Mouse (Mus musculus) adrenal gland, postnatal 36 days (tissue): Measurements from ENCODE around the gene Trp53rkb. TPM values are rescaled to one million over a fixed set of nuclear protein-coding genes. Genes with fewer than 3 reads are reported as not detected.

Source experiments
- DNase-seq, 2 experiments: peaks; one replicate each; pipeline ENCODE4 v3.0.0; 2021; ENCODE audit warnings: mixed read lengths in 1 of 2
- total RNA-seq, 2 experiments: library from RNA; stranded (reverse); gene quantifications; 2 replicates each; pipeline ENCODE4 v1.2.3; 2021

Trp53rkb gene
- total RNA-seq, 2 experiments from 2014 or later: 3.5 to 4.3 TPM

DNA sequence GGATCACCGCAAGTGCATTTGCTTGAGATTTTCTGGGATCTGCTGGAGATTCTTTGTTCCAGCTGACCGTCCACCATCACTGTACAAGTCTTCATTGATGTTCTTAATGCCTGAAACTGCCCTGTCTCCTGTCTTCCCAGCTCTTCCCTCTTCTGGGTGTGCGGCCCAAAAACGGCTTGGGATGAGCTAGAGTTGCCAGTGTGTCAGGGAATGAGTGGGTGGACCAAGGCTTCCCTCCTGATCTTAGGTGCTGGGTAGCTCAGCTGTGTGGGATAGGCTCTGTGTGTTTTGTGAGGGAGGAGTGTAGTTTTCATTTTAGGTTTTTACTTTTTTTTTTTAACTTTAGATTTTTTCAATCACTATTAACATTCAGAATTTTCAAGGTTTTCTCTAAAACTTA lies 42.5 kb downstream of the Trp53rkb start:
- no peak for DNase-seq

DNA sequence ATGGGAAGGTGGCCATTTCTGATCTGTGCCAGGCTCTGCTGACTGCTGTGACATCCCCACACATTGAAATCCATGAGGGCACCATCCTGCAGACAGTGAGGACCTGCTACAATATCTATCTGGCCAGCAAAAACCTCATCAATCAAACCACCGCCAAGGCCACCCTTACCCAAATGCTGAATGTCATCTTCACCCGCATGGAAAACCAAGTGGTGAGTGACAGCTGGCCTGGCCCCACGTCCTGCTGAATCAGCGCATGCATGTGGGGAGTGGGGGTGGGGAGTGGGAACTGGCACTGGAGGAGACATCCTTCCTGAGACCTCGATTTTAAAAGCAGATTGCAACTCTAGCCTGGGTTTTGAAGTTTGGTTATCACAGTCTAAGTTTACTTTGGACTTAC lies 43.2 kb downstream of the Trp53rkb start:
- peak; percentile 81 for DNase-seq

DNA sequence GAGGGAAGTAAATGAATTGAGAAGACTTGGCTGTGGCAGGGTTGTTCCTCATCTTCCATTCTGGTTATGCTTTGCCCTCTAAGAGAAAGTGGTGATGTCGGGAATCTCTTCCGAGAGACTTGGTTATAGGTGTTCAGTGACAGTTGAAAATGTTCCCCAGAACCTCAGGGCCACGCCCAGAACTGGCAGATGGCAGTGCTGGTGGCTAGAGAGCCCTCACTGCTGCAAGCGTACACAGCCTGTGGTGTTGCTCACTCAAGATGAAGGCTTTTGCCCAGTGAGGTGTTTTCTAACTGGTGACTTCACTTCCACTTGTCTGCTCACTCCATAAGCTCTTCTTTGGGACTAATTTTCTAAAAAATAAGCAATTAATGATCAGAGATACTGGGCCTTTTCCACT lies 49.5 kb downstream of the Trp53rkb start:
- DNase-seq: no peak

Other genes starting within 250 kb of the Trp53rkb start
- 10 to 100 TPM; 13.5 to 18.8 TPM for gene Prex1, start 78.7 kb upstream of the Trp53rkb start, total RNA-seq
- gene Arfgef2, start 13.1 kb downstream of the Trp53rkb start, total RNA-seq: 10 to 100 TPM; 67.6 to 76.9 TPM
- 10 to 100 TPM; 63.8 to 66.6 TPM for gene Cse1l, start 113.5 kb downstream of the Trp53rkb start, total RNA-seq
- gene Stau1, start 203.8 kb downstream of the Trp53rkb start, total RNA-seq: 10 to 100 TPM; 69.7 to 75.8 TPM
- 10 to 100 TPM; 32.0 to 42.5 TPM for gene Ddx27, start 222.7 kb downstream of the Trp53rkb start, total RNA-seq